Mouse (Mus musculus) CD4-positive, CD25-positive, alpha-beta regulatory T cell, adult 2 months (primary cell): ENCODE data around the gene Adam21.

Experiments used
- DNase-seq: peaks from one replicate; pipeline ENCODE4 v3.0.0-alpha.2; 2012; ENCODE audit warnings: low read depth, low spot score

Adam21 gene

DNA sequence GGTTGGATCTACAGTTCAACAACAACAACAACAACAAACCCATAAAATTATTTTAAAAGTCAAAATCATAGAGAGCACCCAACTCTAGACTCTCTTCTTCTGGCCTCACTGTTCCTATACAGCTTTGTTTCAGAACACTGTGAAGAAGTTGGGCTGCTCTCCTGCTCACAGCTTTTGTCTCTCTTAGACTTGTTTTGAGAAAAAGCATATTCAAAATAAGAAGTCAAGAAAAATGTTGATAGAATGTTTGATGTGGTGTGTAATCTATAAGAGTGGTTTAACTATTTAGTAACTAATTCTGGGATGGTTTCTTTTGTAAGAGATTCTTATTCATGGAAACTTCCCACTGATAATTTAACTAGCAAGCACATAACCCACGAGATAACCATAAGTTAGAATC is at the start of gene Adam21:
TSS of gene Adam21 (minus strand) at position 101 of the 400 bp plus-strand sequence.
- no peak for DNase-seq

GRCm38 (mm10) chr12:81616980-81617379 is 48.7 kb upstream of the Adam21 start:
- DNase-seq: no peak

DNA sequence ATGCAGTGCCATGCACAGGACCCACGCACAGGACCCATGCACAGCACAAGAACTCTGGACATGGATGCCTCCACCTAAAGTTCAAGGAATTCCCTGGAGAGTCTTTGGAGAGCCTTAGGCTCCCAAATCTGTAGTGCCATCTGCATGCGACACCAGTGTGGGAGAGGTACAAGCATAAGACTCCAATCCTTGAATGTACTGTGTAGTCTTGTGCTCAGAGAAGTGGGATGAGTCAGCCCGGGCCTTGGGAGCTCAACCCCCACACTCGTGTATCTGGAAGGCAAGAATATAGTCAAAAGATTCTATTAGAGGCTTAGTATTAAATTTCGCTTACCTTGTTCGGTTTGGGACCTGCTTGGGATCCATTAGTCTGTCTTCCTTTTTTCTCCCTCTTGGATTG is 47.5 kb upstream of the Adam21 start:
- DNase-seq: no peak

DNA sequence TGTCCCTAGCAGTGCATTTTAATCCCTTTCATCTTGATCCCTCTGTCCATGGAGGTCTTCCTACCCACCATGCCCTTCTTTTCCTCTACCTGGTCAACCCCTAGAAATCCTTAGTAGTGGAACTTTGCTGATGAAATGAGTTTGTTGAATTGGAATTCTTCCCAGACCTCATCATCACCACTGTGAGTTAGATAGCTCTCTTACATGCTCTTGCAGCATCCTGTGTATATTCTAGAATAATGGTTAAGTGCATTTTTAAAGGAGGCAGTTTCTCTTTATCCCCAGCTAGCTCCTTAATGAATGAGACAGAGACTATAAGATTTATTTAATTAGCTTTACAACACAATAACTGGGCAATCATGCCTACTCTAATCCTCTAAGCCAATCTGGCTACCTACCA is 41.2 kb upstream of the Adam21 start:
- DNase-seq: no peak

- no peak for DNase-seq
These were observed 36.9 kb upstream of the Adam21 start for GRCm38 (mm10) chr12:81604995-81605784.

DNA sequence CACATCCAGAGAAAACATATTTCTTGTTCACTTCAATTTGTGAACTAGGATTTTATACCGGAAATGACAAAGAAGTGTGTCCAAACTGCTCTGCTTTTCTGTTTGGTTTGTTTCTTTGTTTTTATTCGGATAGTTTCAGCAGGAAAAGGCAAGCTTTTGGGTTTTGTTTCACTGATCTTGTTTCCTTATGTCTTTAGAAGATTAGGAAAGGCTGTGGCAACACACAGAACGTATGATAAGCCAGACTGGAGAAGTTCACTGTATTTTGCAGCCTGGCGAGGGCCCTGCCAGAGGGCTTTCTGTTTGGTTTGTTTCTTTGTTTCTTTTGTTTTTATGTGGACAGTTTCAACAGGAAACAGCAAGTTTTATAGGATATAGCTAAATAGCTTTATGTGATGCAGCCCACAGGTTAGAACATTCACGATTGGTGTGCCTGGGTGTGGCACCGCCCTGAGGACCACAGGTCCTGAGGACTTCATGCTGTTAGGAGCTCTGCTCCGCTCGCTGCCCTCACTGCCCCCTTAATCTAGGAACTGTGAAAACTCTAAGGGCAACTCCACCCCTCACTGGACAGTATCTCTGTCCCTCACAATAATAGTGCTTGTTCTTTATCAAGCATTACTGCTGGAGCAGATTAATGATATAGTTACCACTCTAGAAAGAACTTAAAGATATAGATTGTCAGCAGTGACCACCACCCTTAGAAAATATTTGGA is 28.4 kb upstream of the Adam21 start:
- peak; percentile 1 for DNase-seq

GRCm38 (mm10) chr12:81594902-81595671 is 26.8 kb upstream of the Adam21 start, which contains the start of gene Med6:
Gene Med6 (minus strand): TSS chr12:81595008.
- DNase-seq: peak; percentile 96

DNA sequence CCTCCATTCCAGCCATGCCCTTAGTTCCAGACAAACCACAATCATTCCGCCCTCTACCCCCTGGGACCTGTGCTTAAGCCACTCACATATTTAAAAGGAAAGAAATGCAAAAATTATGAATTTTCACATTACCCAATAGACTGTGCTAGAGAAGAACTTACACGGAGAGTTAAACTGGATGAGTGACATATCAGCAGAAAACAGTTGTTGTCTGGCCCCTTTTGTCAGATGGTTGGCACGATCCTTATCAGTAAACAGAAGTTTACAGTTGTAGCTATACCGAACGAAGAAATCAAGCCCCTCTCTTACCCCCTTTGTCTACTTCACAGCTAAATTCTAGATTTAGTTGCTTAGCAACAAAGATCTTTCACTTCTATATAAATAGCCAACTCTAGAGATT is 343 bp downstream of the Adam21 start:
- DNase-seq: no peak

- DNase-seq: no peak
These were observed 4.1 kb downstream of the Adam21 start for GRCm38 (mm10) chr12:81564173-81564572.

DNA sequence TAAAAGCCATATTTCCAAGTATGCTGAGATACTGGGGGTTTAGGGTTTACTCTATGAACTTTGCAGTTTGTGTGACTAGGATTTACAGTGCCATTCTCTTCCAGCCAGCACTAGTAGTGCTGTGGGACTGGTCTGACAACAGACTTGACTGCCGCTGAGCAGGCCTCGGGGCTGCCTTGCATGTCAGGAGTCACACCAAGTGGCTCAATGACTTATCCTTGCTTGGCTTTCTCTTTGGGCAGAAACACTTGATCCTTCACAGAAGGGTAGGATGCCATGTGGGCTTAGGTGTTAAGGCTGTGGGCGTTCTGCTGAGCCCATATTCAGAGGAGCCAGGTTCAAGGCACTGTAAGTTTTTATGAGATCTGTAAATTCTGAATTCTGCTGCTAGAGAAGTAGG is 19.0 kb downstream of the Adam21 start:
- no peak for DNase-seq

DNA sequence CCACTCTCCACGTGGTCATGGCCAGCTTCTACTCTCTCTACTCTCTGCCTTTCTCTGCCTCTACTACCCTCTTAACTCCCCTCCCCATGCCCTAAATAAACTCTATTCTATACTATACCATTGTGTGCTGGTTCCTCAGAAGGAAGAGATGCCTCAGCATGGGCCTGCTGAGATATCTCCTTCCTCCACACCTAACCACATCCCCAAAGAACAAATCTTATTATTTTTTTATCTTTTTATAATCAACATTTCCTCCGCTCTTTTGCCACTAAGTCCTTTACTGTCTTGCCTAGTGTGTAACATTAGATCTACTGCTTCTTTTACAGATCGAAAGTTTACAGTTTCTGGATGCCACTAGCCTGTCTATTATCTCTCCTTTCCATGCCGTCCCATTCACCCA is 21.1 kb downstream of the Adam21 start:
- no peak for DNase-seq

DNA sequence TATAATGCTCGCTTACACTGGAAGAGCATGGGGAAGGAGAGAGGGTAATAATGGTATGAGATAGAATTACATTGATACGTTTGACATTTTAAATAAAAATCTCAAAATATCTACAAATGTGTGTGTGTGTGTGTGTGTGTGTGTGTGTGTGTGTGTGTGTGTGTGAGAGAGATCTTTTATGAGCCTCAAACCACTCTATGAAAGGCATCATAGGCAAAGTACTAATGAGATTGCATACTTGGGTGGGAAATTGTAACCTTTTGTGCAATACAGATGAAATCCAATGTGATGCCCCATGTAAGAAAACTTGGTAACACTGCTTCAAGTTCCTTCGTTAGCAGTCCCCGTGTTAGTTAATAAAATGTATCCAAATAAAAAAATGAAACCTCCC is 35.2 kb downstream of the Adam21 start:
- DNase-seq: peak; percentile 31

DNA sequence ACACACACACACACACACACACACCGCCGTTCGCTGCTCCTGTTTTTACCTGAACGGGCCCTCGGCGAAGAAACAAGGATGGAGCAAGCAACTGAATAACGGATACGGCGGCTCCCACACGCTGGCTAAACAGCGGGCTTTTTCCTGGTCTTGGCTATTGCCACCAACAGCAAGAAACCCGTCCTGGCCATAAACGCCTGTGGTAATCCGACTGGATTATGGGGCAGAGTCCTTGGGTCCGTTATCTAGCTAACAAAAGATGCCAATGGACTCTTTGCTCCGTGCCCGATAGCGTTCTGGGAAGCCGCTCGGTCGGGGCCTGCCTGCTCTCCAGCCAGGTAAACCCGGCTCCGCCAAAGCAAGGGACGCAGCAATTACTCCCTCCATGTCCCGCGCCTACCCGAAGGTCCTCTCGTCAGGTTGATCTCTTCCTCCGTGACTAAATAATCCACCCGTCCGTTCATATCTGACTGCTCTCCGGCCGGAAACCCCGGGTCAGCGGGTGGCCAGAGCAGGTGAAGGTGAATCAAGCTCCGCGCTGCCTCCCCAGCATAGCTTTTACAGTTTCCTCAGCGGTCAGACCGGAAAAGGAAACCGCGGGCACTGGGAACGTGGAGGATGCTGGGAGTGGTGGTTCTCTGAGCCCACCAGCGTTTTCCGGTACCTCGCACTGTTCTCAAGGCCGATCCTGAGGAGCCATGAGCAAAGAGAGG is 35.8 kb downstream of the Adam21 start, which contains the start of the genes Gm20498 and Synj2bp:
TSS of gene Gm20498 (minus strand) at position 590 of the 713 bp plus-strand sequence.
TSS of gene Synj2bp (minus strand) at position 596 of the 713 bp plus-strand sequence.
- DNase-seq: peak; percentile 81

DNA sequence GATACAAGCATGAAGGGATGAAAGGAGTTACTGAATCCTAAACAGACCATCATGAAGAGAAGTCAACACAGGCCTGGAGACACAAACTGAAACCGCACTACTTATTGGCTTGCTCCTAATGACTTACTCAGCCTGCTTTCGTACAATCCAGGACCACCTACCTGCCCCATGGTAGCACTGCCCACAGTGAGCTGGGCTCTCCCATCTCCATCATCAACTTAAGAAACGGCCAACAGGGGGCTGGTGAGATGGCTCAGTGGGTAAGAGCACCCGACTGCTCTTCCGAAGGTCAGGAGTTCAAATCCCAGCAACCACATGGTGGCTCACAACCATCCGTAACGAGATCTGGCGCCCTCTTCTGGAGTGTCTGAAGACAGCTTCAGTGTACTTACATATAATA is 37.7 kb downstream of the Adam21 start:
- peak; percentile 13 for DNase-seq
